Mouse (Mus musculus) kidney, adult 11 months (tissue): Measurements from ENCODE around the gene Lmo4.

Experiments
- DNase-seq: peaks from one replicate; pipeline ENCODE4 v3.0.0; 2022

The Lmo4 gene

DNA sequence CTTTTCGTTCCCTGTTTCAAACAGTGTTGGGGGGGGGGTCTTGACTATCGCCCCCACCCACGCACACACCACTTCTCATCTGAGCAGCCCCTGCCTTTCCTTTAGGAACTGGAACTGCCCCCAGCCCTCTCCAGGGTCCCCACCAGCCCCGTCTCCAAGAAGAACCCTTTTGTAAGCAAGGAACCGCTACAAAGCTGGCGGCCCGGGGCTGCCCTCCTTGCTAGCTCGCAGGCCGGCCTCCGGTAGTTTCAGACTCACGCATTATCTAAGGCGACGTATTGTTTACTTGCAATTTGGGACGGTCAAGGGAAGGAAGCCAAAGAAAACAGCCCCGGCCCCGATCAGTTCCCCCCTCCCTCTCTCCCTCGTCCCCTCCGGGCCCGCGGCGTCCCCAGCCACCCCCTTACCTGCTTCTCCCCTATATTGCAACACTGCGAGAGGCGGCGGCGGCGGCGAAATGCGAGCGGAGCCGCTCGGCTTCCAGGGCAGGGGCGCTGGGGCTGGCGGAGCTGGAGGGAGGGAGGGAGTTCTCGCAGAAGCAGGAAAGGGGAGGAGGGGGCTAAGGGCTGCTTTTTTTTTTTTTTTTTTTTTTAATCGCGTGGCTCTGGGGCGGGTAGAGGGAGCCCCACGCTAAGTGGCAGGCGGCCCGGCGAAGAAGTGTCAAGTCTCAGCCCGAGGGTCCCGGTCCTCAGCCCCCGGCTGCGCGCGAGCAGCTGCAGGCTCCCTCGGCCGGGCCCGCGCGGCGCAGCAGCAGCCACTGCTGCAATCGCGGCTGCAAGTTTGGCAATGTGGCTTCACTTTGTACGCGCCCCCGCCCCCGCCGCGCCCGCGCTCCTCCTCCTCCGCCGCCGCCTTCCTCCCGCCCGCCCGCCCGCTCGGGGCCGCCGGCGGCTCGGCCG lies at the start of gene Lmo4:
TSS of gene Lmo4 (minus strand) at position 808 of the 899 bp plus-strand sequence.
- DNase-seq: peak; percentile 51

DNA sequence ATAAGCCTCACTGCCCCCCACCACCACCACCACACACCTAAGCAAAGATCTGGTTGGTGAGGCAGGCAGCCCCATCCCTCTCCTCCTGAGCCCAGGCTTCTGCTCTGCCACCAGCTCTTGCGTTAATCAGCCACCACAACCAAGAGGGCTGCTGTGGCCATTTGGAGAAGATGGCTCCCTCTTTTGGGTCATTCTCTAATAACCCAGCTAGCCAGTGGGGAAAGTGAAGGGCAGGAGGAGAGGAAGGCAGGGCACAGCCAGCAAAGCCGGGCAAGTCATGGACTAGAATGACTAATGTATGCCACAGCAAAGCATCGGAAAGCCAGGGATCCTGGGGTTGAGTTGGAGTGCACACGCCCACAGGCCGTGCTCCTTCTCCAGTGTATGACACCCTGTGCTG lies 49.3 kb upstream of the Lmo4 start:
- DNase-seq: no peak

DNA sequence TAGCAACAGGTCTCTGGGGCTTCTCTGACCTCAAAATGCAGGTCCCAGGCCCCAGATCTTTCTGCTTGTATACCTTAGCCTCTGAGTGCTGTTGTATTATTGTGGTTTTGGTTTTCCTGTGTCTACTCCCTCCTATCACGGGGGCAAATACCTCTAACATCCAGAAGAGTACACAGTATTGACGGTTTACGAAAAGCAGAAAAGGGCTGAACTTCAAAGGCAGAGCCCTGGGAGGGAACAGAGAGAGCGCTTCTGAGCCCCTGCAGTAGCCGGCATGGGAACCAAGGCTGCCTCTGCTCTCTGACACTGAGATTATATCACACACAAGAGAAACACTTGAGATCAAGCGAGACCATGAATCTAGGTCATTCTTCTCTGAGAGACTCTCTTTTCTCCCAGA lies 48.0 kb upstream of the Lmo4 start:
- no peak for DNase-seq

DNA sequence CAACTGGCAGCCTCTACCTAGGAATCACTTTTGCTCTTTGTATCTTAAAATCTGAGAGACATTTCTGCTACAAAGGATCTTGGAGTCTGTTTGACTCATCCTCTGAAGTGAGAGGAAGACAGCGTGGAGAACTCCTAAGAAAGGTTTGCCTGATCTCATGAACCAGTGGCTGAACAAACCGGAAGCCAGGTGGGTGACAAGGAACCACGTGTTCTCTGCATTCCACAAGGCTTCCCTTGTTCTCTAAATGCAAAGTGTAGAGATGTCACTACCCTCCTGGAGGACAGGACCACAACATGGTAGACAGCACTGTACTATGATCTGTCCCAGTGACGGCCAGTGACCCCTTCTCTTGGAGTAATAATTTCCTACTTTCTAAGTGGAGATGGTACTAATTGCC lies 47.1 kb upstream of the Lmo4 start:
- DNase-seq: no peak

DNA sequence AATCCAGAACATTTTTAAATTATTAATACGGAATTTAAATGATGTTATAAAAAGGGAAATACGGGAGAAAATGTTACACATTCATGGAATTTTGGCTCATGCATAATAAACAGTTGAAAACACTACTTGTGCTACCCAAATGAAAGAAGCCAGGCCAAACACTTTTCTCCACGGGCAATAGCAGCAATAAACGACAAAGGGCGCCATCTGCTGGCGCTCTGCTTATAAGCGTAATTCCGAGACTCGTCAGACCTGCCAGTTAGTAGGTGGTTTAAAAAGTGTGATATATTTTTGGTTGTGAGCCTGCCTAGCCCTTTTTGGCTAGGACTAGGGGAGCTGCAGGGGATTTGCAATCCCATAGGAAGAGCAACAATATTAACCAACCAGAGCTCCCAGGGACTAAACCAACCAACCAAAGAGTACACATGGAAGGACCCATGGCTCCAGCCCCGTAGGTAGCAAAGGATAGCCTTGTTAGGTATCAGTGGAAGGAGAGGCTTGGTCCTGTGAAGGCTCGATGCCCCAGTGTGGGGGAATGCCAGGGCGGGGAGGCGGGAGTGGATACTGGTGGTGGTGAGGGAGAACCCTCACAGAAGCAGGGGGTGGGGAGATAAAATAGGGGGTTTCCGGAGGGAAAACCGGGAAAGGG lies 37.1 kb upstream of the Lmo4 start:
- peak; percentile 32 for DNase-seq

DNA sequence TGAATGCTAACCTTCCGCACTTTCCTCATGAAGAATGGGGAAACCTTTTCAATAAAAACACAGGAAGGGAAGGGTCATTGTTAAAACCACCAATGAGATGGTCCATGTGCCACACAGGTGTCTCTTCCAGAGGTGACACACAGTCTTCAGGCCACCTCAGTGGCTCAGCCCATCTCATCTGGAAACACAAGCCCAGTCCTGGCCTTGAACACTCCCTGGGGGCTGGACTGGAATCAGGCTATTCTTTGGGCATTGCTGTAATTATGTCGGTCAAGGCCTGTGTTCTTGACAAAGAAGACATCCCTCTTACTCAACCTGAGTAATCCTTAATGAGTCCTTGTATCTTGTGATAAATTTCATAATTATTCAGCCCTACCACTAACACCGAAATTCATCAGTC lies 36.1 kb upstream of the Lmo4 start:
- no peak for DNase-seq

DNA sequence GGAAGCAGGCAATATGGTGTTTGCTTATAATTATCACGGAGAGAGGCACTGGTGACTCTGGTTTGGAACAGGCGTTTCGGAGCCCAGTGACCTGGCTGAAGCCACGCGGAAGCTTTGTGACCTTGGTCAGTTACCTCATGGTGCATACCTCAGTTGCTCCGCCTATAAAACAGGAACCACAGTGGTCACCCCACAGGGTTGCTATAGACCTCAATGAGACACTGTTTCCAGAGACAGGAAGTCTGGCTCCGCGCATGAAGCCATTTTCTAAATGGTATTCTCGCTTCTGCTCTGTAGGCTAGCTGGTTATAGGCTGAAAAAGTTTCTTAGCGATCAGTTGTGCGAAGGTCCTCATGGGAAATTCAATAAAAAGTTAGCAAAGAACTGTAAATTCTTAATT lies 33.5 kb upstream of the Lmo4 start:
- no peak for DNase-seq

DNA sequence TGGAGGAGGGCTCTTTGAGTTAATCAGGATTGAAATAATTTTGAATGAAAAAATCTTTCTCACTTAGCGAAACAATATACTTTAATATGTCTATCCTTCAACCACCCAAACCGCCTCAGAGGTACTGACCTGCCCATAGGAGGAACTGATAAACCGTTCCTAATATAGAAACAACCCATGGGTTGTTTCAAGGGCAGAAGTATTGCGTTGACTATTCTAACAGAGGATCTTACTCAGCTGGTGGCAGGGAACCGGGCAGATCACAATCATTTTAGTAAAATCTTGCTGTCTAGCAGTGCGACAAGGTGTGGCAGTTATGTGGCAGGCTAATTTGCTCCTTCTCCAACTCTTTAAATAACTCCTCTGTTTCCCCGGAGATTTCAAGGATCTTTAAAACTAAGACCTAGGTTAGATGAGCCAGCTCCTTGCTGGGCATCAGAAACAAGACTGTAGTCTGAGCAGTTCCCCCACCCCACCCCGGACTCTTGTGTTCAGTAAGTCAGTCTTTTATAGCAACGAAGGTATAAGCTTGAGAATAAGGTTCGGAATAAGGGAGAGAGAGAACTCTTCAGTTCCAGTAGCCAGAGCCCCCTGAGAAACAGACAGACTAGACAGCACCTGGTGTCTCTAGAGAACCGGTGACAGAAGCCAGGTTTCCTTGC lies 27.5 kb upstream of the Lmo4 start:
- DNase-seq: no peak

DNA sequence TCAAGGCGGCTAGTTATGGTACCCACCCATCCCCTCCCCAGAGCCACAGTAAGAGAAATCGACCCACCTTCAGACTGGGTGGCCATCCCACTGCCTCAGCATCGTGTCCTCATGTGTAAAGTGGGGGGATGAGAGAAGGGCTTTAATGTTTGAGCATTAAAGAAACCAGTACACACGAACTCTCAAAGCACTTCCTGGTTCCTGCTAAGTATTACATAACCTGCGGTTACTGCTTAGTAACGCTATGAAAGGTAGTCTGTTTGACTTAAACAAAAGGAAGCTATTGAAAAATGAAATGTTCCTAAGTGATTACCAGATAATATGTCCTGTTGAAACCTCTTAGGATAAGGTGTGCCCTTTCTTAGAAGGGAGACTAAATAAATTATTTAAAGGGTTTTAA lies 26.9 kb upstream of the Lmo4 start:
- no peak for DNase-seq

DNA sequence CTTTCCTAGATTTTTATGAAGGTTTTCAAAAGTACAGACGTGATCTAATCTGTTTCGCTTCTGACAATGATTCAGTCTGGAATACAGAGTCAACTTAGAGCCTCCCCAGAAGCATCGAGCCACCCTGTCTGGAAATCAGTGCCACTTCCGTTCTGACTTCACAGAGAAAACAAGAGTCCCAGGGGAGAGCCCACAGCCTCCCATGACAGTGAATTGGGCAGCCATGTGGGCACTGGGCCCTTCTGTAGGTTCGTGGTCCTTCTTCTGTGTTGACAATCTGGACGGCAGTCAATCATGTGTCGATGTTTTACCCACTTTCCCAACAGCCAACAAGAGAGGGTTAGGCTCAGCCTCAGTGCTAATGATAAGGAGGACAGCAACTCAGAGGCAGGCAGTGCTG lies 26.4 kb upstream of the Lmo4 start:
- no peak for DNase-seq

DNA sequence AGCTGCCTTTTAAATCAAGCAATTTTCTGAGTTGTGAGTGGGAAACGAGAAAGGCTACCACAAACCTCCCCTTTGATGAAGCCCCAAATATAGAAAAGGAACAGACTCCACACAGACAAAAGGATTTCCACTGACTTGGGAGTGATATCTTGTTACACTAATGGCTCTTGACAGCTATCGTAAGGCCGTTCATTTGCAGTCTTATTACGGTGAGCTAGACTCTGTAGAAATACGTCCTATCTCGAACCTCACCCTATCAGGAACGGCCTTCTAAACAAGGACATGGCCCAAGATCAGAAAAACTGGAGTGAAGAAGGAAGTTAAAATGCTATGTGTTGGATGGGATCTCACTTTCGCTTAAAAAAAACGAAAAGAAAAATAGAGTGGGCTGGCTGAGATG lies 25.0 kb upstream of the Lmo4 start:
- no peak for DNase-seq

DNA sequence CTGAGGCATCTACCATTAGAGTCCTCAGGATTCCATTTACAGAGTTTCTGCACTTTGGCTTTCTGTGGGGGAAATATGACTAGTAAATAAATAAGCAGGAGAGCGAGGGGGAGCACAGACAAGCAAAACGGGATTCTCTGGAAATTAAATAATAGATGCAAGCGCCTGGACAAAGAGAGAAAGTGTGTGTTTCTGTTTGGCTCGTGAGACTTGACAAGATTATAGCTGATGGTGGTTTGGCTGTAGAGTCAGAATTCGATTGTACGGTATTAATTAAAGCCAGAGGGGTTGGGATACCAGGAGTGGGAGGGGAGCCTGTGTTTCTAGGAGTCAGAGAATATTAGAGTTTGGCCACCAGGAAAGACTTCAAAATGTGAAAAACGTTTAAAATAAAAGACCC lies 24.3 kb upstream of the Lmo4 start:
- no peak for DNase-seq

DNA sequence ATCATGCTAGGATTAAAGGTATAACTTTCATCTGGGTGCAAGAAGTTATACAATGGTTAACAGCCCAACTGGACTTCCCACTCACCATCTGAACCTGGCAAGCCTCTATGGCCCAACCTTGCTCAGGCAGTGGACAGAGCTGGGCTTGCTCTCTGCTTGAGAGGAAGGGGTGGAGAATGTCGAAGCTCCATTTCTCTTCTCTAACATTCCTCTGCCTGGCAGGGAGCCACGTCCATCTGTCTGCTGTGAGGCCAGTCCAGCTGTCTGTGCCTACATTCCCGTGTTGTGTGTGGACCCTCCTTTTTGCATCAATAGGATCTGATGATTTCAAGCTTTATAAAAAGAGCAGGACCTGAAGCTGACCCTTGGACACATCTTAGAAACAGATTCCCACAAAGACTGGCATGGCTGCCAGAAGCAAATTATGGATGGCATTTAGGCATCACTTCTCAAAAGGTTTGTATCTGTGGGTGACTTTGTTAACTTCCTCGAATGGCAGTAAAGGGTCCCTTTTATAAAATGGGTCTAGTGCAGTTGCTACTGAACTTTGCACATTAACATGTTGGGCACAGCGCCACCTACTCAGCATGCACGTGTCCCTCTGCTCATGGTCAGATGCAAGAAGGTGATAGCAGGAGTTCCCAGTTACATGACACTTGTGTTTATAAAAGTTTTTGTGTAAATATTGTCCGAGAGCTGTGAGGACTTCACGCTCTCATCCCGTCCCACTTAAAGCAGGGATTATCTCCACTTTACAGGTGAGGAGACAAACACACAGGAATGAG lies 20.6 kb upstream of the Lmo4 start:
- DNase-seq: no peak

DNA sequence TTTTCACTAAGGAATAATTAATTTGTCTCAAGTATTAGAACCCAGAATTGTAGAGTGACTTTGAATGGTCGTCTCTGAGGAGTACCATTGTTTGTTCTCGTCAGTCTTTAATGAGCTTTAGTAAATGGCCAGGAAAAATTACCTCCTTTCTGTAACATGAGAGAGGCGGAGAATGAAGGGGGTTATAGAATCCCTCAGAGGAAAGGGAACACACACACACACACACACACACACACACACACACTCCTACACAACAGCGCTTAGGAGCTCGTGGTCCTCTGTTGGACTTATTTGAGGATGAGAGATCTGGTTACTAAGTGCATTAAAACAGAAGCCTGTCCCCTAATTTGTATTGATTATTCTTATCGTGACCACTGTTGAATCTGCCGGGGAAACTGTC lies 19.6 kb upstream of the Lmo4 start:
- DNase-seq: no peak

DNA sequence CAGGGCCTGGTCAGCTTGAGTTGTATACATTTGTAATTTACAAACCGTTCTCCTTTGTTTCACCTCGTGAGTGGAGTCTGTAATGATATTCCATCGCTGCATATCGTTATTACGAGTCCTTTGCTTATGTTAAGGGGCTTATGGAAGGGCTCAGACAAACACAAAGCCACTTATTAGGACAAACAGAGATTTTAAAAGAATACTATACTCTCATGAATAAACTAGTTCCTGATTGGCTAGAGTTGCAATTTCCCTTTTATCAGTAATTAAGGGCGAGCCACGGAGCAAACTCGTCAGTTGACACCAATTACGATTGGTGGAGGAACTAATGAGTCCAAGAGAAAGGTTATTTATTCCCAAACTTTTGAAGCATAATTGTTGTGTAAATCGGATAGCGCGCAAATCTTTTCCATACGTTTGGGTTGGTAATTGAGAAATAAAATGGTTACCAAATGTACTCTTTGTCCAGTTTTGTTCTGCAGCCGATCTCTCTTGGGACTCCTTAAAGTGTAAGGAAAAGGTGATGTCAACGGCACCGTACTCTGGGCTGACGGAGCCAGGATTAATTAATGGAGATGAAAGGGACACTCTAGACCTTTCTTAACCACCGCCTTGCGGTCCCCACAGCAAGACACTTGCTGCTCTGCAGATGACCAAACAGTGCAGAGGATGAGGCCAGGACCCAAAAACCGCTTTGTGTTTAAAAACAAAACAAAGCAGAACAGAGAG lies 18.5 kb upstream of the Lmo4 start:
- DNase-seq: no peak

DNA sequence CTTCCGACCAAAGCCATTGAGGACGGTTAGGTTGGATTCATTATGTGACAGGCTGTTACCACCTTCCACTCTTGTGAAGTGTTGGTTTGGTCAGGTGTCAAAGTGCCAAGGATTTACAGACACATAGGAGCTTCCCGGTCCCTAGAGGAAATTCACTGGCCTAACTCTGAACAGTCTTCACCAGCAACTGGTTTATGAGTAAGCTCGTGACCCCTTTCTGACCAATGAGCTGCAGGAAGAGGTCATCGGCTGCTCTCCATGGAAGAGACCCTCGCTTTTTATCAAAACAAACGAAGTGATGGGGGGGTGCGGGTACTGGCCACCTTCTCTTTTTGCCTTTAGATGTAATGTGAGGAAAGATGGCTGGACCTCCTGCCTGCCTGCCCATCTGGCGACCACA lies 17.4 kb upstream of the Lmo4 start:
- DNase-seq: no peak

DNA sequence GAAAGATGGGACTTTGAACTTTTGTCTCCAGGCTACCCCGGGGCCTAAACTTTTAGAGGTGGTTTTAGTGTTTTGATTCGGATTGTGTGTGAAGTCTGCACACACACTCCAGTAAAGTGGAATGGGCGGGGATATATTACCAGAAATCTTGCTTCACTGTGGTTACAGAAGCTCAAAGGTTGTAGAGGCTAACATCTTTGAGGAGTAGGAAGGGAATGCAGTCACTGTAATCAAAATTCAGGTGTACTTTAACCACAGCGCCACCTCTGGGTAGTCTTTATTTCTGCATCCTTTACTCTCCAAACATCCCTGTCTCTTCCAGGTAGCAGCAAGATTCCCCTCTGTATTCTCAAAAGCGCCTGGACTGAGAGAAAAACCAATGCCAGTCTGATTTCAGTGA lies 2.5 kb upstream of the Lmo4 start:
- DNase-seq: peak; percentile 55

DNA sequence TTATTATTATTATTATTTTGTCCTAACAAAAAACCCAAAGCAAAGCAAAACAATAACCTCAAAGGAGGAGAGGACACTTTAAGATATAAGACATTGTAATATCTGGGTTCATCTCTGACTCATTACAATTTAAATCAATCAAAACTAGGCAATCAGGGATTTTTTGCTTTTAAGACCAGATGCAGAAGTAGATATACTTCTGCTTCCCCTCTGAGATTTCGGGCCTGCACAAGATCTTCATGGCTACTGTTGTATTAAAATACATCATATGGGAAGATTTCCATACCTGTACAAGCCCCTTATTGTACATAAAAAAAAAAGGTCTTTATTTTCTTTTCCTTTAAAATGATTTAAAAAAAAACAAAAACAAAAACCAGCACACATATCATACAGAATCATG lies 1.9 kb upstream of the Lmo4 start:
- DNase-seq: no peak

DNA sequence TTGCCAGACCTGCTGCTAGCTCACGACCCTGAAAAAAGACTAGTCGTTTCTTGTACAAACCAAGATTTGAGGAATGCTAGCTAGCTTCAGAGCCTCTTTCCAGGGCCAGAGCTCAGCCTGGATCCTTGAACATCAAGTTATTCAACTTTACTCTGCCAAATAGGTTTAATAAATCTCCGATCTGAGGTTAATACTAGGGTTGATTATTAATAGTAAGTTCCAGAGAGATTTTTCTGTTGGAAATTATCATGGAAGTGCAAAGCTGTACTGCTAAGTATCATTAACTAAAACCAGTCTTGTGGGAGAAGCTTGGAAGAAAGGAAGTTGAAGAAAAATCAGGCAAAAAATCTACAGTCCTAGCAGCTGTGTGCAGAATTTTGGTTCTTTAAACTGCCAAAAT lies 1.2 kb upstream of the Lmo4 start:
- DNase-seq: no peak

DNA sequence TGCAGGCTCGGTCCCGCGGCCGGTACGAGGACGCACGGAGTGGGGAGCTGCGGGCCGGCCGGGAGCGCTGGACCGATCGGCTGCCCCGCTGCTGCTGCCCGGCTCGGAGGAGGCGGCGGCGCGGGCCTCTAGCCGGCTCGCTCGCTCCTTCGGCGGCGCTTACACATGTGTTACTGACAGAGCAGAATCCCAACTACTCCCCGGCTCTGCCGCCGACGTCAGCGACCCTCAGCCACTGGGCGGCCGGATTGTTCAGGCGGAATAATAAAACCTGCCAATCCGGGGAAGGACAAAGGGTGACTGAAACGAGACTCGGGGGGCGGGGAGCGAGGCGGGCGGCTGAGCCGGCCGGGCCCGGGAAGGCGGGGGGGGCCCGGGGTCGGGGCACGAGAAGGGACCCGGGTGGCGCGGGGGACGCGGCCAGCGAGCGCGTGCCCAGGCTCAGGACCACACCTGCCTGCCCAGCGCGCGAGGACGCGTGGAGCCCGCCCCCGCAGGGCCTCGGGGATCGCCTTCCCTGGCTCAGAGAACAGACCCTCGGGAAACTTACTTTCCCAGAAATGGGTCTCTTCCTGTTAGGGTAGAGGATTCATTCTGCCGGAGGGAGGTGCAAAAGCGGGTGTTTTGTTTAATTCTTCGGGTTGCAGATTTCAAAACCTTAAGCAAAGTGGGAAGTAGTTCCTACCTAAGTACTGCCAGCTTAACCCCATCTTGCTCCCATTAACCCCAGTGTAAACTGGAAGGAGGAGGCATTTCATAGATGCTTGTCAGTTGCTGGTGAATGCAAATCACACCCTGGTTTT lies 532 bp upstream of the Lmo4 start:
- DNase-seq: peak; percentile 96

DNA sequence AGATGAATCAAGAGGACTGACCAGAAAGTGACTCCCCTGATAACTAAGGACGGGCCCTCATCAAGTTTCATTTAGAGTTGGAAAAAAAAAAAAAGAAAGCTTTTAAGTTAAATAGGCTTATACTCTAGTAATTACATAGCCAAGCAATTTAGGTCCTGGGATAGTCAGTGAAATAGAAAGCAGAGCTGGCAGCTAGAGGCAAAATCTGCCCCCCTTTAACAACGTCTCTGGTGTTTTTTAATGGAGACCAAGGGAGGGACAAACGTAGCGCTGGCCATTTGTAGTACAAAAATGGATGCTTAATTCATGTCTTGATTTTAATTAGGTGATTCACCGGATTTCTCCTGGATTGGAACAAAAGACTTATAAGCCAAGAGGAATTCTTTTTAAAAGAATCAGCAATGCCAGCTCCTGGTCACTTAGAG lies 1.0 kb downstream of the Lmo4 start:
- DNase-seq: no peak
